In genomic region chr5:151248084-151248483, GRCm38 (mm10) we compare ENCODE assay signal across 14 mouse cellular contexts. TPM values are rescaled to one million over a fixed set of nuclear protein-coding genes. Genes with fewer than 3 reads are reported as not detected.
A peak's percentile ranks its signal among the peaks of the same experiment; 100 is the strongest.
DNase-seq lines count a peak whose midpoint lies in the region; ATAC-seq and TF ChIP-seq lines count a peak whose summit lies in the region.
"Had no signal": no experiment of that assay in that cellular context is flagged by ENCODE, and none has a peak within 500 bp of the region (broad histone marks: within the 10 kb centered on the region; RNA-seq: fewer than 3 reads in every experiment).

No protein-coding gene starts in this region.

- WGBS in heart, embryonic 14.5 days, result 77% methylated on average over 2 of the region's 2 CpGs
- 75% methylated on average over 2 of the region's 2 CpGs for WGBS in liver, embryonic 11.5 days
- WGBS in bone marrow, adult 2 months, result 75% methylated on average over 2 of the region's 2 CpGs

- H3K9me3 ChIP-seq in heart, embryonic 14.5 days (ENCODE audit: control insufficient read depth, low read length), result no peaks in the 10 kb centered on the region
- H3K9me3 ChIP-seq in liver, embryonic 11.5 days (ENCODE audit: control insufficient read depth, low read length), result no peaks in the 10 kb centered on the region
- H3K9me3 ChIP-seq: midbrain, embryonic 12.5 days had no signal

- ATAC-seq in heart, embryonic 14.5 days (ENCODE audit: insufficient number of reproducible peaks, insufficient read depth, low FRiP score, low read depth), result no peak
- no peak for ATAC-seq in liver, embryonic 11.5 days (replicated peaks; ENCODE audit: low FRiP score)
- ATAC-seq in megakaryocyte-erythroid progenitor cell, adult 5-6 weeks (replicated peaks; ENCODE audit: low FRiP score, low TSS enrichment, poor library complexity, severe bottlenecking), result peak; percentile 1; the same call in 1 of the 2 replicates

- no peak overlapping the region for H3K9ac ChIP-seq in heart, embryonic 14.5 days (ENCODE audit: low read length)
- no peak overlapping the region for H3K9ac ChIP-seq in liver, embryonic 11.5 days (ENCODE audit: low read depth, low read length)
- H3K9ac ChIP-seq: midbrain, embryonic 12.5 days had no signal

- no peak for TF ChIP-seq POLR2A in bone marrow, adult 2 months (IDR thresholded peaks at IDR 0.05; ENCODE audit: borderline replicate concordance, control insufficient read depth, low read depth, low read length)

- no peak overlapping the region for H3K4me3 ChIP-seq in heart, embryonic 14.5 days (ENCODE audit: control insufficient read depth in 1 of 2, insufficient read depth in 1 of 2, low read depth in 1 of 2, low read length in 2 of 2)
- H3K4me3 ChIP-seq in liver, embryonic 11.5 days (ENCODE audit: low read depth, low read length), result no peak overlapping the region
- no peak overlapping the region for H3K4me3 ChIP-seq in bone marrow, adult 2 months (replicated peaks; ENCODE audit: control insufficient read depth, low read depth, low read length)
- H3K4me3 ChIP-seq: layer of hippocampus, adult 2 months; midbrain, embryonic 12.5 days had no signal

- H3K27ac ChIP-seq in heart, embryonic 14.5 days (replicated peaks in 1 of 2; ENCODE audit: control insufficient read depth in 1 of 2, insufficient read depth in 1 of 2, low read depth in 2 of 2, low read length in 2 of 2), result peak overlapping the region; percentile 32 to 57; a peak in 2 of 4 replicates
- 0 out of 2 replicates have a peak overlapping the region, but pooled peaks have one; percentile 19 for H3K27ac ChIP-seq in liver, embryonic 11.5 days (ENCODE audit: low read depth, low read length)
- peak overlapping the region; percentile 47; the same call in 1 of the 2 replicates for H3K27ac ChIP-seq in bone marrow, adult 2 months (ENCODE audit: control insufficient read depth, insufficient read depth, low read depth, low read length, poor library complexity)
- H3K27ac ChIP-seq: layer of hippocampus, adult 2 months; midbrain, embryonic 12.5 days had no signal

- no peaks in the 10 kb centered on the region for H3K36me3 ChIP-seq in heart, embryonic 14.5 days (ENCODE audit: control insufficient read depth, insufficient read depth, low read length)
- H3K36me3 ChIP-seq in liver, embryonic 11.5 days (ENCODE audit: control insufficient read depth, insufficient read depth, low read length), result no peaks in the 10 kb centered on the region
- H3K36me3 ChIP-seq: midbrain, embryonic 12.5 days had no signal

- H3K4me2 ChIP-seq in heart, embryonic 14.5 days (ENCODE audit: low read length), result no peak overlapping the region
- H3K4me2 ChIP-seq in liver, embryonic 11.5 days, result no peak overlapping the region
- H3K4me2 ChIP-seq: midbrain, embryonic 12.5 days had no signal

- H3K27me3 ChIP-seq in heart, embryonic 14.5 days (ENCODE audit: control insufficient read depth, insufficient read depth, low read length), result no peaks in the 10 kb centered on the region
- no peaks in the 10 kb centered on the region for H3K27me3 ChIP-seq in liver, embryonic 11.5 days (replicated peaks; ENCODE audit: control insufficient read depth, insufficient read depth, low read length)
- H3K27me3 ChIP-seq: midbrain, embryonic 12.5 days had no signal

- no peak for DNase-seq in heart, postnatal 36 days
- DNase-seq in liver, embryonic 11.5 days (ENCODE audit: low spot score), result no peak
- DNase-seq in liver, result no peak
- DNase-seq in cerebellum, postnatal 25 days, result no peak
- no peak for DNase-seq in urinary bladder, postnatal 10 days (ENCODE audit: low spot score)
- DNase-seq: cerebellum, adult 11-12 months; left cerebral cortex, postnatal 4 days; lung, postnatal 10 days had no signal

- no peak for TF ChIP-seq CTCF in bone marrow, adult 2 months (IDR thresholded peaks at IDR 0.05; ENCODE audit: control insufficient read depth, insufficient read depth, low read length)

- intact Hi-C loops in heart, postnatal 36 days (cut with DNase I), result loop anchor here (5.0 kb wide), 1 partner anchor 191 kb away; no protein-coding TSS in a partner anchor

- H3K4me1 ChIP-seq in heart, embryonic 14.5 days (ENCODE audit: control insufficient read depth in 2 of 2, insufficient read depth in 2 of 2, low read length in 2 of 2), result peaks cover 7 to 14% of the 10 kb centered on the region in 2 experiments
- H3K4me1 ChIP-seq in liver, embryonic 11.5 days (replicated peaks; ENCODE audit: control insufficient read depth, insufficient read depth, low read length), result peaks cover 10% of the 10 kb centered on the region
- H3K4me1 ChIP-seq in bone marrow, adult 2 months (ENCODE audit: control insufficient read depth, insufficient read depth, low read length), result peaks cover 2% of the 10 kb centered on the region; the same call in 1 of the 2 replicates

RNA-seq across cellular contexts. Expression of gene Stard13, which starts 14.4 kb away (rescaled TPM):
- polyA plus RNA-seq in heart, embryonic 14.5 days (2014; fragmentation: Nextera tagmentation; extraction: Ambion mirVana), result 3.4 and 4.2 TPM in 2 replicates
- total RNA-seq in heart, postnatal 36 days (2021), result 10 to 100 TPM; 24.1 to 25.0 TPM
- polyA plus RNA-seq in liver, embryonic 11.5 days (2014; fragmentation: Nextera tagmentation; extraction: Ambion mirVana), result 2.3 and 2.8 TPM in 2 replicates
- polyA plus RNA-seq in bone marrow, adult 2 months (2011; ENCODE audit: insufficient read depth, insufficient read length, low replicate concordance, missing spikeins), result 0.80 and 0.95 TPM in 2 replicates
- total RNA-seq in megakaryocyte-erythroid progenitor cell, adult 5-6 weeks (2014; fragmentation: Nextera tagmentation), result not detected in 2 replicates
- 0.19 TPM in 1 of 2 replicates, not detected in the other for total RNA-seq in megakaryocyte-erythroid progenitor cell, adult 5-6 weeks (2017)
- total RNA-seq: MEL had no signal
